Mouse (Mus musculus) gastrocnemius, adult 2 months (tissue): ENCODE data around the gene Stfa3. TPM values are rescaled to one million over a fixed set of nuclear protein-coding genes. Genes with fewer than 3 reads are reported as not detected.
"Not testable (repeated sequence)": the region's sequence is repeated elsewhere in the genome, so short reads cannot be mapped to it uniquely, and the experiment has no call there.

Experiments used
- DNase-seq: peaks from one replicate; pipeline ENCODE4 v3.0.0; 2022
- H3K27ac ChIP-seq: fragments of 200-600 bp; 2 replicates; pipeline ENCODE4 v1.8.1; 2022; ENCODE audit warnings: mild to moderate bottlenecking
- H3K4me3 ChIP-seq: fragments of 200-600 bp; 2 replicates; pipeline ENCODE4 v1.8.1; 2022; ENCODE audit warnings: mild to moderate bottlenecking, moderate library complexity
- CTCF ChIP-seq: fragments of 200-600 bp; IDR thresholded peaks from 2 replicates; pipeline ENCODE4 v1.8.1; 2022; ENCODE audit warnings: antibody characterized with exemption, mild to moderate bottlenecking, moderate library complexity
- intact Hi-C: fragments of 180-260 bp; cut with DNase I; formaldehyde crosslinking; loops from one replicate; pipeline ENCODE4 v1.15.1; 2025
- total RNA-seq, 2 experiments: library from RNA; stranded (reverse); gene quantifications; 2 replicates each; pipeline ENCODE4 v1.2.3; 2021

The Stfa3 gene
- total RNA-seq, 2 experiments from 2014 or later, result not detected

- TF ChIP-seq CTCF, result no peak
- no peak for DNase-seq
- Histone ChIP-seq H3K4me3 (no peak overlapping the region), H3K27ac (no peak overlapping the region)
- intact Hi-C loops, result no loop called here
Measured at GRCm38 (mm10) chr16:36464076-36464475, 8.9 kb upstream of the Stfa3 start.

- no peak overlapping the region for H3K4me3 ChIP-seq
- intact Hi-C loops, result no loop called here
- TF ChIP-seq CTCF, result no peak
- DNase-seq, result no peak
- H3K27ac ChIP-seq, result no peak overlapping the region
Measured at GRCm38 (mm10) chr16:36460426-36460825, 5.2 kb upstream of the Stfa3 start.

- H3K27ac ChIP-seq, intact Hi-C loops, DNase-seq, H3K4me3 ChIP-seq: not testable (repeated sequence)
Measured at GRCm38 (mm10) chr16:36420979-36421378, 34.2 kb downstream of the Stfa3 start.

GRCm38 (mm10) chr16:36408357-36408756 lies 46.8 kb downstream of the Stfa3 start, which contains the start of gene Stfa2:
Gene Stfa2 (minus strand): TSS chr16:36408457.
- TF ChIP-seq CTCF, result no peak
- Histone ChIP-seq H3K4me3 (no peak within 1 kb of the TSS), H3K27ac (no peak within 1 kb of the TSS)
- no peak for DNase-seq
- intact Hi-C loops, result no loop called here

Other genes with a start within 250 kb of the Stfa3 start
- gene Gm5416, start 245.0 kb downstream of the Stfa3 start, total RNA-seq, result not detected
- not detected for gene 2010005H15Rik, start 233.9 kb downstream of the Stfa3 start, total RNA-seq
- not detected for gene Stfa1, start 178.4 kb downstream of the Stfa3 start, total RNA-seq
- not detected for gene BC117090, start 121.1 kb downstream of the Stfa3 start, total RNA-seq
- gene BC100530, start 87.6 kb downstream of the Stfa3 start, total RNA-seq, result not detected
- not detected for gene Stfa2, start 46.9 kb downstream of the Stfa3 start, total RNA-seq
- gene Casr, start 106.7 kb upstream of the Stfa3 start, total RNA-seq, result 1 to 10 TPM; 1.7 to 2.5 TPM
- gene Cd86, start 210.7 kb upstream of the Stfa3 start, total RNA-seq, result under 1 TPM; 0.13 to 0.17 TPM
- gene Ildr1, start 238.6 kb upstream of the Stfa3 start, total RNA-seq, result under 1 TPM in 1 of 2 experiments, not detected in 1; 0.14 TPM